Mouse (Mus musculus): ENCODE measurements around the gene Ttll9. TPM values are rescaled to one million over a fixed set of nuclear protein-coding genes. Genes with fewer than 3 reads are reported as not detected.
A peak's percentile ranks its signal among the peaks of the same experiment; 100 is the strongest.

Ttll9 gene
- polyA plus RNA-seq (2015; fragmentation: Nextera tagmentation; extraction: Ambion mirVana), result 6.8 and 9.2 TPM in 2 replicates

- 1% methylated on average over 34 of the region's 34 CpGs for WGBS
- no peaks in the 10 kb centered on the region for H3K36me3 ChIP-seq (ENCODE audit: control insufficient read depth, insufficient read depth, low read length)
- H3K27ac ChIP-seq (ENCODE audit: low read length), result no peak within 1 kb of the TSS
- no peaks in the 10 kb centered on the region; the same call in 1 of the 2 replicates for H3K27me3 ChIP-seq (ENCODE audit: control insufficient read depth, insufficient read depth, low read depth, low read length)
- peak within 1 kb of the TSS; percentile 82 for H3K4me2 ChIP-seq (ENCODE audit: low read length)
- H3K4me3 ChIP-seq (ENCODE audit: low read depth, low read length), result peak within 1 kb of the TSS; percentile 46
- H3K9ac ChIP-seq (ENCODE audit: low read depth, low read length), result no peak within 1 kb of the TSS
- no peaks in the 10 kb centered on the region for H3K9me3 ChIP-seq (replicated peaks; ENCODE audit: control insufficient read depth, low read length, poor library complexity, severe bottlenecking)
- ATAC-seq, result peak; percentile 92
- H3K4me1 ChIP-seq (ENCODE audit: control insufficient read depth, insufficient read depth, low read length), result no peaks in the 10 kb centered on the region; the same call in 1 of the 2 replicates
Measured at GRCm38 (mm10) chr2:152962091-152962793, at the start of gene Ttll9. TSS of gene Ttll9 (plus strand) at chr2:152962485.

GRCm38 (mm10) chr2:152913471-152913870 lies 48.8 kb upstream of the Ttll9 start:
- ATAC-seq, result no peak
- H3K27ac ChIP-seq (ENCODE audit: low read length), result no peak overlapping the region
- peaks cover 23% of the 10 kb centered on the region for H3K27me3 ChIP-seq (ENCODE audit: control insufficient read depth, insufficient read depth, low read depth, low read length)
- H3K36me3 ChIP-seq (ENCODE audit: control insufficient read depth, insufficient read depth, low read length), result no peaks in the 10 kb centered on the region
- H3K9ac ChIP-seq (ENCODE audit: low read depth, low read length), result no peak overlapping the region
- WGBS, result 39% methylated on average over 7 of the region's 7 CpGs
- no peaks in the 10 kb centered on the region for H3K9me3 ChIP-seq (replicated peaks; ENCODE audit: control insufficient read depth, low read length, poor library complexity, severe bottlenecking)
- H3K4me3 ChIP-seq (ENCODE audit: low read depth, low read length), result no peak overlapping the region
- H3K4me2 ChIP-seq (ENCODE audit: low read length), result no peak overlapping the region
- peaks cover 3% of the 10 kb centered on the region; the same call in 1 of the 2 replicates for H3K4me1 ChIP-seq (ENCODE audit: control insufficient read depth, insufficient read depth, low read length)

- Histone ChIP-seq H3K4me3 (ENCODE audit: low read depth, low read length) (peak overlapping the region; percentile 17), H3K36me3 (ENCODE audit: control insufficient read depth, insufficient read depth, low read length) (no peaks in the 10 kb centered on the region), H3K4me1 (ENCODE audit: control insufficient read depth, insufficient read depth, low read length) (peaks cover 3% of the 10 kb centered on the region; the same call in 1 of the 2 replicates), H3K4me2 (ENCODE audit: low read length) (peak overlapping the region; percentile 46), H3K27me3 (ENCODE audit: control insufficient read depth, insufficient read depth, low read depth, low read length) (peaks cover 23% of the 10 kb centered on the region), H3K9me3 (replicated peaks; ENCODE audit: control insufficient read depth, low read length, poor library complexity, severe bottlenecking) (no peaks in the 10 kb centered on the region), H3K27ac (ENCODE audit: low read length) (no peak overlapping the region), H3K9ac (ENCODE audit: low read depth, low read length) (peak overlapping the region; percentile 53)
- ATAC-seq, result peak; percentile 78
- 4% methylated on average over 18 of the region's 18 CpGs for WGBS
Measured at GRCm38 (mm10) chr2:152914310-152915120, 47.8 kb upstream of the Ttll9 start.

DNA sequence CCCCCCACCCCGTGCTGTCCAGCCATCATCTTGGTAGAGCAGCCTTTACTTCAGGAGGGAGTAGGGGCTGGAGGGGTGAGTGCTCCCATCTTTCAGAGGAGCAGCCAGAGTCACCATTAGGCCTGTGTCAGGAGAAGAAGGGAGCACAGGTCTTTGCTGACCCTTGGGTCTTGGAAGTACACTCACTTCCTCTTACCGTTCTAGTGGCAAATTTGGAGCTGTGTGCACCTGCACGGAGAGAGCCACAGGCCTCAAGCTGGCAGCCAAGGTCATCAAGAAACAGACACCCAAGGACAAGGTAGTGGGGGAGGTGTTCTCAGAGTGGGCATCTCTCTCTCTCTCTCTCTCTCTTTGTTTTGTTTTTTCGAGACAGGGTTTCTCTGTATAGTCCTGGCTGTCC lies 46.8 kb upstream of the Ttll9 start:
- no peaks in the 10 kb centered on the region for H3K9me3 ChIP-seq (replicated peaks; ENCODE audit: control insufficient read depth, low read length, poor library complexity, severe bottlenecking)
- no peak overlapping the region for H3K4me2 ChIP-seq (ENCODE audit: low read length)
- no peak overlapping the region for H3K9ac ChIP-seq (ENCODE audit: low read depth, low read length)
- ATAC-seq, result no peak
- H3K27ac ChIP-seq (ENCODE audit: low read length), result no peak overlapping the region
- no peaks in the 10 kb centered on the region for H3K36me3 ChIP-seq (ENCODE audit: control insufficient read depth, insufficient read depth, low read length)
- H3K4me1 ChIP-seq (ENCODE audit: control insufficient read depth, insufficient read depth, low read length), result peaks cover 3% of the 10 kb centered on the region; the same call in 1 of the 2 replicates
- H3K4me3 ChIP-seq (ENCODE audit: low read depth, low read length), result no peak overlapping the region
- peaks cover 23% of the 10 kb centered on the region for H3K27me3 ChIP-seq (ENCODE audit: control insufficient read depth, insufficient read depth, low read depth, low read length)
- 80% methylated on average over 4 of the region's 4 CpGs for WGBS

GRCm38 (mm10) chr2:152916111-152916510 lies 46.2 kb upstream of the Ttll9 start:
- H3K4me1 ChIP-seq (ENCODE audit: control insufficient read depth, insufficient read depth, low read length), result peaks cover 3% of the 10 kb centered on the region; the same call in 1 of the 2 replicates
- ATAC-seq, result no peak
- H3K4me2 ChIP-seq (ENCODE audit: low read length), result no peak overlapping the region
- peaks cover 23% of the 10 kb centered on the region for H3K27me3 ChIP-seq (ENCODE audit: control insufficient read depth, insufficient read depth, low read depth, low read length)
- H3K9me3 ChIP-seq (replicated peaks; ENCODE audit: control insufficient read depth, low read length, poor library complexity, severe bottlenecking), result no peaks in the 10 kb centered on the region
- H3K9ac ChIP-seq (ENCODE audit: low read depth, low read length), result no peak overlapping the region
- no peaks in the 10 kb centered on the region for H3K36me3 ChIP-seq (ENCODE audit: control insufficient read depth, insufficient read depth, low read length)
- WGBS, result 52% methylated on average over 5 of the region's 5 CpGs
- H3K4me3 ChIP-seq (ENCODE audit: low read depth, low read length), result no peak overlapping the region
- no peak overlapping the region for H3K27ac ChIP-seq (ENCODE audit: low read length)

DNA sequence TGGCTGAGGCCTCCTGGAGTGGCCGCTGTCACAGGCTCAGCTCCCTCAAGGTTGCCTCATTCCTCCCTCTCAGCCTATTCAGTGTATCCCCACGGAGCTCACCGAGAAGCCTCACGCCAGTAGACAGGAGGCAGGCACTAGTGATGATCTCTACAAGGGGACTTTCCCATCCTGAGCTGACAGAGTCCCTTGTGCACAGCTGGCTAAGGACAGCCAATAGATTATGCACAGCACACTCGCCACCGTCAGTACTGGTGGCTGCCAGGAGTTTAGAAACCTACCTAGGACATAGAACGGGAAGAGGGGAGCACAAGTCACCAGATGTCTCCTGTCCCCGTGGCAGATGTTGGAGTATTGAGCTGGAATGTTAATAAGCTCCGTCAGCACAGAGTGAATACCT lies 44.6 kb upstream of the Ttll9 start:
- Histone ChIP-seq H3K9ac (ENCODE audit: low read depth, low read length) (no peak overlapping the region), H3K9me3 (replicated peaks; ENCODE audit: control insufficient read depth, low read length, poor library complexity, severe bottlenecking) (no peaks in the 10 kb centered on the region), H3K4me2 (ENCODE audit: low read length) (no peak overlapping the region), H3K4me3 (ENCODE audit: low read depth, low read length) (no peak overlapping the region), H3K27me3 (ENCODE audit: control insufficient read depth, insufficient read depth, low read depth, low read length) (peaks cover 10% of the 10 kb centered on the region), H3K36me3 (ENCODE audit: control insufficient read depth, insufficient read depth, low read length) (no peaks in the 10 kb centered on the region), H3K4me1 (ENCODE audit: control insufficient read depth, insufficient read depth, low read length) (peaks cover 3% of the 10 kb centered on the region; the same call in 1 of the 2 replicates), H3K27ac (ENCODE audit: low read length) (no peak overlapping the region)
- ATAC-seq, result no peak
- WGBS, result 58% methylated on average over 9 of the region's 9 CpGs

DNA sequence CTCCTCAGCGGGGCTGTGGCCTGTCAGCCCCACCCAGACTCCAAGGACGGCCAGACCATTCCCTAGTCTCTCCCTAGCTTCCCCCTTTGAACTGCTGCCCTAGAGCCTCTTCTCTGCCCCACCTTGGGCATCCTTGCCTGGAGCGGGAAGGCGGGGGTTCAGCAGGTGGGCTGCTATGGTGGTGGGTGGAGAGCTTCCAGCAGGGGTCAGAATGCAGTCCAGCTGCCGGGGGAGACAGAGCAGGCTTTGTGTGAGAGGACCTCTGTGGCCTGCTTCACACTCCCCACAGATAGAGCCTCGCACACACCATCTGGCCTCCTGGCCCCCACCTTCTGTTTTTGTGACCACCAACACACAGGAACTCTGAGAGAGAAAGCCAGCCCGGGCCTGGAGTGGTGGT lies 39.9 kb upstream of the Ttll9 start:
- H3K36me3 ChIP-seq (ENCODE audit: control insufficient read depth, insufficient read depth, low read length), result no peaks in the 10 kb centered on the region
- no peak for ATAC-seq
- H3K27ac ChIP-seq (ENCODE audit: low read length), result no peak overlapping the region
- H3K4me1 ChIP-seq (ENCODE audit: control insufficient read depth, insufficient read depth, low read length), result no peaks in the 10 kb centered on the region
- H3K4me2 ChIP-seq (ENCODE audit: low read length), result no peak overlapping the region
- H3K27me3 ChIP-seq (ENCODE audit: control insufficient read depth, insufficient read depth, low read depth, low read length), result no peaks in the 10 kb centered on the region
- H3K9me3 ChIP-seq (replicated peaks; ENCODE audit: control insufficient read depth, low read length, poor library complexity, severe bottlenecking), result no peaks in the 10 kb centered on the region
- H3K4me3 ChIP-seq (ENCODE audit: low read depth, low read length), result no peak overlapping the region
- no peak overlapping the region for H3K9ac ChIP-seq (ENCODE audit: low read depth, low read length)
- WGBS, result 35% methylated on average over 6 of the region's 7 CpGs

DNA sequence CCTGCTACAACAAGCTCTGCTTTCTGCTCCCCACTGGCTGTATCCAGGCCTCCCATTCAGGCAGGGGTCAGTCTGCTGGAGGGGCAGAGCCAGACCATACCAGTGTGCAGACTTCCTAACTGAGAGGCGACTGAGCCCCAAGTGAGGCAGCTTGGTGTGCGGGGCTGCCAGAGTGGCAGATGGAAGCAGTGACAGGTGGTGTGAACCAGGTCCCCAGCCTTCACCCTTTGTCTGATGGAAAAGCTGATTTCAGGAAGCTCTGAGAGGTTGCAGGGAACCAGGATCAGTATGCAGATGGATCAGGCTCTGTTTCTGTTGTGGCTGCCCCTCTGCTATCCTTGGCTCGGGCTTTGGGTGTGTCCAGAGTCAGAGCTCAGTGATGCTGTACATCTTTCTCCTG lies 38.7 kb upstream of the Ttll9 start:
- no peak overlapping the region for H3K4me2 ChIP-seq (ENCODE audit: low read length)
- H3K9ac ChIP-seq (ENCODE audit: low read depth, low read length), result no peak overlapping the region
- H3K4me1 ChIP-seq (ENCODE audit: control insufficient read depth, insufficient read depth, low read length), result no peaks in the 10 kb centered on the region
- H3K27ac ChIP-seq (ENCODE audit: low read length), result no peak overlapping the region
- no peaks in the 10 kb centered on the region for H3K36me3 ChIP-seq (ENCODE audit: control insufficient read depth, insufficient read depth, low read length)
- WGBS, result 70% methylated on average over 3 of the region's 3 CpGs
- no peaks in the 10 kb centered on the region for H3K27me3 ChIP-seq (ENCODE audit: control insufficient read depth, insufficient read depth, low read depth, low read length)
- no peak for ATAC-seq
- H3K4me3 ChIP-seq (ENCODE audit: low read depth, low read length), result no peak overlapping the region
- H3K9me3 ChIP-seq (replicated peaks; ENCODE audit: control insufficient read depth, low read length, poor library complexity, severe bottlenecking), result no peaks in the 10 kb centered on the region

DNA sequence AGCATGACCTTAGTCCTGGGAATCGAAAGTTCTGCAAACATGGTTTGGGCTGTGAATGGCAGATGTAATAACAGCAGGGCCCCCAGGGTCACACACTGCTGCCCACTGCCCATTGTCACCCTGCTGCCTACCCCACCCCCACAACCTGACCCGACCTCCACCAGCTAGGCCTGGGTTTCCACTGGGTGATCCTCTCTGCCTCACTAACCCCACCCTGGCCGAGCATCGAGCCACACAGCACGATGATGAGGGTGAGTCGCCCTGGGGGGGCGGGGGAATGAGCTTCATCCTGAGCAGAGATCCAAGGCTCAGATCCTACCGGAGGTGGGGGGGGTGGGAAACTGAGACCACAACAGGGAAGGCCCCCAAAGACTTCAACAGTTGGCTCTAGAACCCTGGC lies 38.2 kb upstream of the Ttll9 start:
- Histone ChIP-seq H3K4me1 (ENCODE audit: control insufficient read depth, insufficient read depth, low read length) (no peaks in the 10 kb centered on the region), H3K27ac (ENCODE audit: low read length) (no peak overlapping the region), H3K27me3 (ENCODE audit: control insufficient read depth, insufficient read depth, low read depth, low read length) (no peaks in the 10 kb centered on the region), H3K4me3 (ENCODE audit: low read depth, low read length) (no peak overlapping the region), H3K36me3 (ENCODE audit: control insufficient read depth, insufficient read depth, low read length) (no peaks in the 10 kb centered on the region), H3K9me3 (replicated peaks; ENCODE audit: control insufficient read depth, low read length, poor library complexity, severe bottlenecking) (no peaks in the 10 kb centered on the region), H3K4me2 (ENCODE audit: low read length) (no peak overlapping the region), H3K9ac (ENCODE audit: low read depth, low read length) (no peak overlapping the region)
- no peak for ATAC-seq
- WGBS, result 55% methylated on average over 8 of the region's 8 CpGs

All from midbrain, embryonic 16.5 days (tissue).